Mouse (Mus musculus) gastrocnemius, postnatal 36 days (tissue): Measurements from ENCODE around the gene Zfp827. TPM values are rescaled to one million over a fixed set of nuclear protein-coding genes. Genes with fewer than 3 reads are reported as not detected.

ENCODE experiments used
- DNase-seq, 2 experiments: peaks; one replicate each; pipeline ENCODE4 v3.0.0; 2022
- intact Hi-C: fragments of 180-260 bp; cut with DNase I; formaldehyde crosslinking; loops from one replicate; pipeline ENCODE4 v1.15.1; 2025
- long read RNA-seq, 2 experiments: library from polyadenylated mRNA; stranded (forward); transcript quantifications; one replicate each; pipeline ENCODE4 v2.0.0; 2021
- total RNA-seq, 2 experiments: library from RNA; stranded (reverse); gene quantifications; 2 replicates each; pipeline ENCODE4 v1.2.3; 2021

The Zfp827 gene
- total RNA-seq, result 1 to 10 TPM; 1.8 to 6.5 TPM
- long read RNA-seq, experiment 1, result 0 reads
- long read RNA-seq, experiment 2, partial matches to known transcripts, result 0 of 15 reads
- long read RNA-seq, experiment 2, other reads (novel, unspliced or antisense), result 15 of 15 reads

- DNase-seq, result peak; percentile 55 to 58
- intact Hi-C loops, result no loop called here
Observed at GRCm38 (mm10) chr8:79027977-79028487, at the start of gene Zfp827. Gene Zfp827 (plus strand): TSS chr8:79028437.

GRCm38 (mm10) chr8:79004341-79004740 is 23.9 kb upstream of the Zfp827 start:
- no peak for DNase-seq
- intact Hi-C loops, result no loop called here

- intact Hi-C loops, result no loop called here
- no peak for DNase-seq
Observed at GRCm38 (mm10) chr8:79015061-79015460, 13.2 kb upstream of the Zfp827 start.

- intact Hi-C loops, result no loop called here
- DNase-seq, result no peak
Observed at GRCm38 (mm10) chr8:79016076-79016475, 12.2 kb upstream of the Zfp827 start.

GRCm38 (mm10) chr8:79016583-79016982 is 11.7 kb upstream of the Zfp827 start:
- no peak for DNase-seq
- intact Hi-C loops, result no loop called here

GRCm38 (mm10) chr8:79023922-79024321 is 4.3 kb upstream of the Zfp827 start:
- DNase-seq, result no peak
- intact Hi-C loops, result no loop called here

GRCm38 (mm10) chr8:79027319-79027718 is 918 bp upstream of the Zfp827 start:
- DNase-seq, result no peak
- intact Hi-C loops, result no loop called here

- DNase-seq, result peak; percentile 22 to 33
- intact Hi-C loops, result no loop called here
Observed at GRCm38 (mm10) chr8:79028541-79029395, 531 bp downstream of the Zfp827 start.

GRCm38 (mm10) chr8:79029396-79030325 is 1.4 kb downstream of the Zfp827 start:
- intact Hi-C loops, result loop anchor here (5.0 kb wide), 1 partner anchor 263 kb away; the partner anchor contains the start of gene Mmaa

GRCm38 (mm10) chr8:79030326-79031265 is 2.4 kb downstream of the Zfp827 start:
- DNase-seq, result peak; percentile 19 to 23
- intact Hi-C loops, result loop anchor here (5.0 kb wide), 1 partner anchor 262 kb away; the partner anchor contains the start of gene Mmaa

More at GRCm38 (mm10) chr8:79029396-79030325, 1.4 kb downstream of the Zfp827 start:
- DNase-seq, result peak; percentile 42 to 69

GRCm38 (mm10) chr8:79037532-79037931 is 9.3 kb downstream of the Zfp827 start:
- intact Hi-C loops, result no loop called here
- no peak for DNase-seq

GRCm38 (mm10) chr8:79037991-79038390 is 9.8 kb downstream of the Zfp827 start:
- no peak for DNase-seq
- intact Hi-C loops, result no loop called here

GRCm38 (mm10) chr8:79041429-79041828 is 13.2 kb downstream of the Zfp827 start:
- no peak for DNase-seq
- intact Hi-C loops, result no loop called here

GRCm38 (mm10) chr8:79042252-79042651 is 14.0 kb downstream of the Zfp827 start:
- intact Hi-C loops, result no loop called here
- no peak for DNase-seq

GRCm38 (mm10) chr8:79044673-79045072 is 16.4 kb downstream of the Zfp827 start:
- intact Hi-C loops, result no loop called here
- DNase-seq, result no peak

- no peak for DNase-seq
- intact Hi-C loops, result no loop called here
Observed at GRCm38 (mm10) chr8:79046659-79047058, 18.4 kb downstream of the Zfp827 start.

GRCm38 (mm10) chr8:79048388-79049005 is 20.3 kb downstream of the Zfp827 start:
- intact Hi-C loops, result no loop called here
- DNase-seq, result no peak

- intact Hi-C loops, result no loop called here
- DNase-seq, result no peak
Observed at GRCm38 (mm10) chr8:79054222-79054621, 26.0 kb downstream of the Zfp827 start.

- intact Hi-C loops, result no loop called here
- DNase-seq, result no peak
Observed at GRCm38 (mm10) chr8:79057179-79057578, 28.9 kb downstream of the Zfp827 start.
